Mouse (Mus musculus): ENCODE data around the gene Yy1.
A peak's percentile ranks its signal among the peaks of the same experiment; 100 is the strongest.

The Yy1 gene

GRCm38 (mm10) chr12:108768196-108768854 is 24.4 kb upstream of the Yy1 start:
- no peak for DNase-seq (ENCODE audit: low read depth, low spot score)

DNA sequence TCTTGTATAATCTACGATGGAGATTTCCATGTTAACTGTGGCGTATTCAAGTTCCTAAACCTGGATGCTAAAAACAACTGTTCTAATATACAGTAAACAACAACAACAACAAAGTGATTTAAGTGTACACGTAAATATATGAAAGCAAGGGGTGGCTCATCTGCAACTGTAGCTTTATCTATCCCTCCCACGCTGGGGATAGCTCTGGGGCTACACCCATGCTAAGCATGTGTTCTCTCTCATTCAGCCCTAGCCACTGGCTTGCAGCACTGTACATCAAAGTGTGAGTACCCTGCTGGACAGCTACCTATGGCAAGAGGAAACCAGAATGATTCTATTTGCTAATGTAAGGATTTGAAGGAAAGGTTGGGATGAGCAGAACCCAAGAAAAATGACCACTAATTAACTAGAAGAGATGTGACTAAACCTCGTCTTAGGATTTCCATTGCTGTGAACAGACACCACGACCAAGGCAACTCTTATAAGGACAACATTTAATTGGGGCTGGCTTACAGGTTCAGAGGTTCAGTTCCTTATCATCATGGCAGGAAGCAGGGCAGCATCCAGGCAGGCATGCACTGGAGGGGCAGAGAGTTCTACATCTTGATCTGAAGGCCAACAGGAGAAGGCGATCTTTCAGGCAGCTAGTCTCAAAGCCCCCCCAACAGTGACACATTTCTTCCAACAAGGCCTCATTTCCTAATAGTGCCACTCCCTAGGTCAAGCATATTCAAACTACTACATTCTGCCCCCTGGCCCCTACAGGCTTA is 12.5 kb upstream of the Yy1 start:
- DNase-seq (ENCODE audit: low read depth, low spot score): no peak

DNA sequence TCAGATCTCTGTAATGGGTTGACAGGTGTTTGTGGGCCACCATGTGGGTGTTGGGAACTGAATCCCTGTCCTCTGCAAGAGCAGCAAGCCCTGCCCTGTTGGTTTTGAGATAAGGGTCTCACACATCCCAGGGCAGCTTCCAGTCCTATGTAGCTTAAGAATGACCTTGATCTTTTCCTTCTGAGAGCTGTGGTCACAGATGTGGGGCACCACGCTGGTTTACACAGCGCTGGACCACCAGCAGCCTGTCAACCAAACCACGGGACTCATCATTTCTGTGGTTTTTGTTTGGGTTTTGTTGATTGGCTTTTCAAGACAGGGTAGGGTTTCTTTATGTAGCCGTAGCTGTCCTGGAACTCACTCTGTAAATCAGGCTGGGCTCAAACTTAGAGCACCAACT is 7.6 kb upstream of the Yy1 start:
- DNase-seq (ENCODE audit: low read depth, low spot score): no peak

DNA sequence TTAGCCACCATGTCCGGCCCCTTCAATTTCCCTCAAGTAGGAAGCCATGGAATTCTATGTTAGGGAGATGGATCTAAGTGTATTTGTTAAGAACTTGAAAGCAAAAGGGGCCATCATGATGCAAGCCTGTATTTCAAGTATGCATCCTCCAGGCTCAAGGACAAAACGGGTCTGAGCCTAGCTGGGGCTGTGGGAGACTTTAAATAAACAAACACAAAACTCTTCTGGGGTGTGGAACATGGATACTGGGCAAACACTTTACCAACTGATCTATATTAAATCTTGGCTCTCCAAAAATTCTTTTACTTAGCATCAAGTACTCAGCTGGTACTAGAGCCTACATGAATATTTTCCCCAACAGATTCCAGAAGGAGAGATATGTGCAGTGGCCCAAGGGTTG is 5.4 kb upstream of the Yy1 start:
- no peak for DNase-seq (ENCODE audit: low read depth, low spot score)

DNA sequence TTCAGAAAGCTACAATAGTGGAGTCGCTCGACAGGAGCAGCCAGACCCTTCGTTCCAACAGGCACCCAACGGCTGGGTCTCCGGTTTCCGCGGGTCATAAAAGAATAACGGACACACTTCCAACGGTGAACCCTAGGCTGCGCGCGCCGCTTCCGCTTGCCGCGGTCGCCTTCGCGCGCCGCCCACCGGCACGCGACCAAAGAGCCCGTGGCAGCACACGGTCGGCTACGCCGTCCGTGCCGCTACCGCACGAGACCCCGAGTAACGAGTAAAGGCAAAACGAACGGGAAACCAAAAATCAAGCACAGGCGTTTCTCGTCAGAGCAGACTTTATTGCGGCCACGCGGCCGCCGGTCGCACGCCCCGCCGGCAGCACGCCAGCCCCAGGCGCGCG is 624 bp upstream of the Yy1 start:
- peak; percentile 75 for DNase-seq (ENCODE audit: low read depth, low spot score)

DNA sequence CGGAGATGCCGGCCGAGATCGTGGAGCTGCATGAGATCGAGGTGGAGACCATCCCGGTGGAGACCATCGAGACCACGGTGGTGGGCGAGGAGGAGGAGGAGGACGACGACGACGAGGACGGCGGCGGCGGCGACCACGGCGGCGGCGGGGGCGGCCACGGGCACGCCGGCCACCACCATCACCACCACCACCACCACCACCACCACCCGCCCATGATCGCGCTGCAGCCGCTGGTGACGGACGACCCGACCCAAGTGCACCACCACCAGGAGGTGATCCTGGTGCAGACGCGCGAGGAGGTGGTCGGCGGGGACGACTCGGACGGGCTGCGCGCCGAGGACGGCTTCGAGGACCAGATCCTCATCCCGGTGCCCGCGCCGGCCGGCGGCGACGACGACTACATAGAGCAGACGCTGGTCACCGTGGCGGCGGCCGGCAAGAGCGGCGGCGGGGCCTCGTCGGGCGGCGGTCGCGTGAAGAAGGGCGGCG is 724 bp downstream of the Yy1 start:
- no peak for DNase-seq (ENCODE audit: low read depth, low spot score)

DNA sequence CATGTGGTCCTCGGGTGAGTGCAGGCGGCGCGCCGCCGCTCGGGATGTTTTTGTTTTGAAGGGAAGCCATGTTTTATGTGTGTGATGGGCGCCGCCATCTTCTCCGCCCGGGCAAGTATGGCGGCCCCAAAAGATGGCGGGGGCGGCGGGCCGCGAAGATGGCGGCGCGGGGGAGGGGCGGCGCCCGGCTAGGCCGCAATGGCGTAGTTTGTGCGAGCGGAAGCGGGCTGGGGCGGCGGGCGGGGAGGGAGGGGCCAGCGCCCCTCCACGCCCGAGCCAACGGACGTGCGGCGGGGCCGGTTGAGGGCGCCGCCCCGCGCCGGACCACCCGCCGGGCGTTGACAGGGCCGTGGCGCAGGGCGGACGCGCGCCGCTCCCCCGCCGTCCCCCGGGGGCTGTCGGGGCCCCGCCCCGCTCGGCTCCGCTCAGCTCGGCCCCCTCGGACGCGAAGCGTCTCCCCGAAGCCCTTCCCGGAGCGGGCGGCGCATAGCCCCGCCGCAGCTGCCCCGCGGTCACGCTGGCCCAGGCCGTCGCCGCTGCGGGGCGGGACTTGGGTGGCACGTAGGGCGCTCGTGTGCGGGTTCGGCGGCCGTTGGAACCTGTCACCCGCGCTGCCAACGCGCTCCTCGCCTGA is 1.4 kb downstream of the Yy1 start:
- peak; percentile 69 for DNase-seq (ENCODE audit: low read depth, low spot score)

- no peak for DNase-seq (ENCODE audit: low read depth, low spot score)
Measured at GRCm38 (mm10) chr12:108794979-108795537, 2.3 kb downstream of the Yy1 start.

GRCm38 (mm10) chr12:108801613-108802012 is 8.8 kb downstream of the Yy1 start:
- no peak for DNase-seq (ENCODE audit: low read depth, low spot score)

DNA sequence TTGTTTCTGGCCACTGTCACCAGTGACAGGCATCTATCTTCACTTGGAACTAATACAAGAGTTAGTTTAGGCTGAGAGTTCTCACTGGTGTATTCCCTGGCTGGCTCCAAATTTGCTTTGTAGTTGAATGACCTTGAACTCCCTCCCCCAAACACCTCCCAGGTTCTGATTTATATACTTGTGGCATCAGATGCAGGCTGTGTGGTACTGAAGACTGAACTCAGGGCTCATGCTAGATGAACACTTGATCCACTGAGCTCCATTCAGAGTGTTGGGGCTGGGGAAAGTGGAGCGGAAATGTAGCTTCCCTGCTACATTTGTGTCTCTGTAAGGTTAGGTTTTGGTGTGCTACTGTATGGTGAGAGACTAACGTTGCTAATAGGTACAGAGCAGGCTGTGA is 11.6 kb downstream of the Yy1 start:
- DNase-seq (ENCODE audit: low read depth, low spot score): no peak

DNA sequence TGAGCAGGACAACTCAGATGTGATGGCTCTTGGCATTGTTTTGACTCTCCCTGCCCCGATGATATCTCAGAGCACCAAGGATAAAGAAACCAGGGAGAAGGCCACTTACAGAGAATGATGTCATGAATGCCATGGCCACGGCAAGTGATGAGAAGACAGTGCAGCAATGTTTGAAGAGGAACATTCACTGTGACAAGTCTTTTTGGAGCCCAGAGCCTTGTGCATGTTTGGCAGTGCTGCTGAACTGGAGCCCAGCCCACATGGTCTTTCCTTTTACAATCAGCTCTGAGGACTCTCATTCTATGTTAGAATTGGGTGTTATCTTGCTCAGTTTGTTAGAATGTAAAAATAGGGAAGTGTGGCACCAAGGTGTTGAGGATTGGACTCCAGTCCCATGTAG is 15.7 kb downstream of the Yy1 start:
- no peak for DNase-seq (ENCODE audit: low read depth, low spot score)

DNA sequence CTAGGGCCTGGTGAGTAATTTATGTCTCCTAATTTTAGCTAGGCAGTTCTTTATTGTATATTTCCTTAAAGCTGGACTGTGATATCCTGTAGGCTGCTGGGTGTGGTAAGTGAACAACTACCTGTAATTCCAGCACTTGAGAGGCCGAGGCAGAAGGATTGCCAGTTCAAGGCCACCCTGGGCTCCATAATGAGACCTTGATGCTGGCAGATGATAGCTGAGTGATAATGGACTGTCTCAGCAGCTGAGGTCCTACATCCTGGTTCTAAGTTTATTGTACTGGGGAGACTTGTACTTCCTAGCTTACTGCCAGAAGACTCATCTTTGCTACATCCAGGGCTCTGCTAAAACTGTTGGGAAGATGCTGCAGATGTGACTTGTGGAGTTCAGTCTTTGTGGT is 17.0 kb downstream of the Yy1 start:
- DNase-seq (ENCODE audit: low read depth, low spot score): no peak

GRCm38 (mm10) chr12:108810309-108810708 is 17.5 kb downstream of the Yy1 start:
- no peak for DNase-seq (ENCODE audit: low read depth, low spot score)

DNA sequence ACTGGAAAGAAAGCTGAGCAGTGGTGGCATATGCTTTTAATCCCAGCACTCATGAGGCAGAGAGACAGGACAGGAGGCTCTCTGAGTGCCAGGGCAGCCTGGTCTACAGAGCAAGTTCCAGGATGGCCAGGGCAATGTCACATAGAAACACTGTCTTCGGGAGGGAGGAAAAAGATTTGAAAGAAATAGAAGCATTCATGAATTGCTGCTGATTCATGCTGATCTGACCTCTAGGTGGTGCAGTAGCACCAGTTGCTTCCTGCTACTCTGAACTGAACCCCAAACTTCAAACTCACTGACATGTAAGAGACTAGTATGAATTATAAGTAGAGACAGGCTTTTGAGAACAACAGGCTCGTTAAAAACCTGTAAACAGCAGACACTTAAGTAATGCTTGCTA is 18.4 kb downstream of the Yy1 start:
- no peak for DNase-seq (ENCODE audit: low read depth, low spot score)

GRCm38 (mm10) chr12:108812463-108812862 is 19.7 kb downstream of the Yy1 start:
- no peak for DNase-seq (ENCODE audit: low read depth, low spot score)

- no peak for DNase-seq (ENCODE audit: low read depth, low spot score)
Measured at GRCm38 (mm10) chr12:108814470-108814869, 21.7 kb downstream of the Yy1 start.

DNA sequence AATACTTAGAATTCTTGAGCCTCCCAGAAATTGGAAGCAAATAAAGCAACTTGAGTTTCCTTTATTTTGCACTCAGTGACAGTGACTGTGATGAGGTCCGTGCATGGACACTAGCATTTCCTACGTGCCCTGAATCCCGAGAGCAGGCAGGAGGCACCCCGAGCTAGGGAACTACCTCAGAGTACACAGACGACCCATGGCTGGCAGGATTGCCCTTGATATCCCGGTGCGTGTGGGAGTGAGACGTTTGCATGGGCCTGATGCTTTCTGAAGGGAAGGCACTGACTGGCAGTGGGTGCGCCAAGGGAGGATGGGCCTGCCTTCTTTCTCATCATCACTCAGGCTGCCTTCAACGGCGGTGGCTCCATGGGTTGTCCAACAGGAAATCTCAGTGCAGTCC is 23.8 kb downstream of the Yy1 start:
- no peak for DNase-seq (ENCODE audit: low read depth, low spot score)

DNA sequence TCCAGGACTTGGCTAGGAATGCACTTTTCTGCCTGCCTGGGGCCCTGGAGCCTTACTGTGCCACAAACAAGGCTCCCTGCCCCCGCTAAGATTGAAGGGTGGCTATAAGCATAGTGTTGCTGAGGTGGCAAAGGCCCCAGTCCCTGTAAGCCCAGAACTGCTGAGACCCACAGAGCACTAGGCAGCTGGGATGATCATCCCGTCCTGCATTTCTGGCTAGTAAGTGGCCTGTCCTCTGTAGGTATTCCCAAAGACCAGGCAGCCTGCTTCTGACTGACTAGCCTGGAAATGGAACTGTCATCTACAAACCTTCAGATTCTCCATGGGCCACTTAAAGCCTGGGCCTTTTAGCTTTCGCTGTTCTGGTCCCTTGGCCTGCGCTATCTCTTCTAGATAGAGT is 27.7 kb downstream of the Yy1 start:
- DNase-seq (ENCODE audit: low read depth, low spot score): no peak

DNA sequence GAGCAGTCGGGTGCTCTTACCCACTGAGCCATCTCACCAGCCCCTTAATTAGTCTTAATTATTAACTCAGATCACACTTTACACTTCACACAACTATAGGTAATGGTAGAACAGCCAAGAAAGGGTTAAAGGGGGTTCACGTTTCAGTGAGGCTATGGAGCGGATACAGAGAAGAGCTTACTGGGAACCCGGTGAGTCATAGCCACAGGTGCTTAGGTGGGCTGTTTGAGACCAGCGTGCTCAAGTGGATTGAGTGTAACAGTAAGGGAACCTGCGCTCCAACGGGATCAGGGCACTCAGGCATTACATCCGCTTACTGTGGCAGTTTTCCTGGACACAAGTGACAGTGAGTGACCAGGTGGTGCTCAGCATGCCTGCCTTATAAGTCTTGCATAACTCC is 30.3 kb downstream of the Yy1 start:
- DNase-seq (ENCODE audit: low read depth, low spot score): no peak

DNA sequence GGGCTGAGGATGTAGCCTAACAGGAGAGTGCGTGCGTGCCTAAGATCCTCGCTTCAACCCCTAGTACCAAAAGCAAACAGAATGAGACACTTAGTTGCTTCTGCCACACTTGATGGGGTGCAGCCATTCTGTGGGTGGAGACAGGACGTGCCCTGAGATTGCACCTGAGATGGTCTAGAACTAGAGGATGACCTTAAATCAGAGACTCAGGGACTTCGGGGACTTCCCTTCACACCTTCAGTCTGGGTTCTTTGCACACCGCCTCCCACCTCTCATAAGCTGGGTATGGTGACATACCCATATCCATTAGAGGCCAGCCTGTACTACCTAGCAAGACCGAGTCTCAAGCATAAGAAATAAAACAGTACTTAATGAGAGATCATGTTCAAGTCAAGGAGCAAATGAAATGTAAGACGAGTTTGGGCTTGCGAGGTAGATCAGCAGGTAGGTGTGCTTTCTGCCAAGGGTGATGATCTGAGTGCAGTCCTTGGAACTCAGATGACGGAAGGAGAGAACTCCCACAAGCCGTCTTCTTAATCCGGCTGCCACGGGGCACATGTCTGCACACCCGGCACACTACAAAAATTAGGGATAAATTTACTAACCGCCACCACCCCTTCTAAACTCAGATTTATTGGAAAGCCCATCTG is 31.6 kb downstream of the Yy1 start:
- DNase-seq (ENCODE audit: low read depth, low spot score): no peak

GRCm38 (mm10) chr12:108825561-108826224 is 32.9 kb downstream of the Yy1 start:
- DNase-seq (ENCODE audit: low read depth, low spot score): no peak

Measured in forelimb bud, embryonic 11.5 days (tissue).